ENCODE assay signal across 24 mouse cellular contexts in genomic region chr13:13703476-13703875, GRCm38 (mm10).
DNase-seq lines count a peak whose midpoint lies in the region; ATAC-seq and TF ChIP-seq lines count a peak whose summit lies in the region.
"Had no signal": no experiment of that assay in that cellular context is flagged by ENCODE, and none has a peak within 500 bp of the region (broad histone marks: within the 10 kb centered on the region; RNA-seq: fewer than 3 reads in every experiment).

No protein-coding gene starts in this region.

- no peak overlapping the region for H3K4me3 ChIP-seq in forebrain, embryonic 14.5 days (ENCODE audit: low read depth, low read length)
- no peak overlapping the region for H3K4me3 ChIP-seq in forebrain, embryonic 12.5 days (replicated peaks)
- H3K4me3 ChIP-seq: heart, embryonic 15.5 days; limb, embryonic 10.5 days; midbrain, embryonic 13.5 days; neural tube, embryonic 12.5 days had no signal

- no peak for TF ChIP-seq POLR2A in brain, embryonic 14.5 days (IDR thresholded peaks at IDR 0.05; ENCODE audit: borderline replicate concordance, extremely low read depth, insufficient read depth, insufficient read length, poor library complexity, severe bottlenecking)

- H3K36me3 ChIP-seq in forebrain, embryonic 14.5 days (ENCODE audit: control insufficient read depth, insufficient read depth, low read length) = peaks cover 7% of the 10 kb centered on the region; the same call in 1 of the 2 replicates
- peaks cover 3% of the 10 kb centered on the region; the same call in 1 of the 2 replicates for H3K36me3 ChIP-seq in forebrain, embryonic 12.5 days (replicated peaks)
- H3K36me3 ChIP-seq: limb, embryonic 10.5 days had no signal

- TF ChIP-seq CTCF in brain, embryonic 14.5 days (IDR thresholded peaks at IDR 0.05; ENCODE audit: borderline replicate concordance, extremely low read depth, insufficient read depth, insufficient read length) = no peak

- no peaks in the 10 kb centered on the region for H3K9me3 ChIP-seq in forebrain, embryonic 14.5 days (replicated peaks; ENCODE audit: control insufficient read depth, low read length)
- no peaks in the 10 kb centered on the region for H3K9me3 ChIP-seq in forebrain, embryonic 12.5 days
- H3K9me3 ChIP-seq: heart, embryonic 15.5 days; limb, embryonic 10.5 days; midbrain, embryonic 13.5 days; neural tube, embryonic 12.5 days had no signal

- no peak overlapping the region for H3K27ac ChIP-seq in forebrain, embryonic 14.5 days (ENCODE audit: low read depth, low read length)
- no peak overlapping the region for H3K27ac ChIP-seq in forebrain, embryonic 12.5 days
- H3K27ac ChIP-seq: heart, embryonic 15.5 days; limb, embryonic 10.5 days; midbrain, embryonic 13.5 days; neural tube, embryonic 12.5 days had no signal

- H3K4me2 ChIP-seq in forebrain, embryonic 14.5 days (ENCODE audit: low read length) = no peak overlapping the region
- no peak overlapping the region for H3K4me2 ChIP-seq in forebrain, embryonic 12.5 days
- H3K4me2 ChIP-seq: heart, embryonic 15.5 days; midbrain, embryonic 13.5 days; neural tube, embryonic 12.5 days had no signal

- no peaks in the 10 kb centered on the region for H3K27me3 ChIP-seq in forebrain, embryonic 14.5 days (replicated peaks; ENCODE audit: control insufficient read depth, insufficient read depth, low read length)
- no peaks in the 10 kb centered on the region for H3K27me3 ChIP-seq in forebrain, embryonic 12.5 days
- H3K27me3 ChIP-seq: heart, embryonic 15.5 days; midbrain, embryonic 13.5 days; neural tube, embryonic 12.5 days had no signal

- DNase-seq in forebrain, embryonic 14.5 days (ENCODE audit: low spot score) = peak; percentile 35
- peak; percentile 28 for DNase-seq in left cerebral cortex, adult 11 months (ENCODE audit: low spot score)
- no peak for DNase-seq in left cerebral cortex, postnatal 4 days
- DNase-seq in brain, embryonic 14.5 days (ENCODE audit: low read depth) = peak; percentile 14
- peak; percentile 71 for DNase-seq in layer of hippocampus, adult 9-11 months
- no peak for DNase-seq in heart, postnatal 10 days
- DNase-seq: adrenal gland, postnatal 14 days; cerebellum, postnatal 25 days; embryo, embryonic 11 days; gastrocnemius, postnatal 36 days; kidney, postnatal 36 days; liver, postnatal 0 days; lung, postnatal 10 days; thymus, postnatal 36 days had no signal

- no peak overlapping the region for H3K9ac ChIP-seq in forebrain, embryonic 14.5 days (ENCODE audit: low read length)
- H3K9ac ChIP-seq in forebrain, embryonic 12.5 days = no peak overlapping the region
- H3K9ac ChIP-seq: heart, embryonic 15.5 days; liver, postnatal 0 days; midbrain, embryonic 13.5 days; neural tube, embryonic 12.5 days had no signal

- WGBS in forebrain, embryonic 14.5 days = 79% methylated on average over 5 of the region's 5 CpGs
- 89% methylated on average over 5 of the region's 5 CpGs for WGBS in forebrain, embryonic 12.5 days

- intact Hi-C loops in left cerebral cortex, postnatal 4 days (cut with DNase I) = no loop called here
- intact Hi-C loops in heart, postnatal 10 days (cut with DNase I) = no loop called here

- H3K4me1 ChIP-seq in forebrain, embryonic 14.5 days (ENCODE audit: control insufficient read depth, insufficient read depth, low read length) = no peaks in the 10 kb centered on the region
- H3K4me1 ChIP-seq in forebrain, embryonic 12.5 days = peaks cover 4% of the 10 kb centered on the region; the same call in 1 of the 2 replicates
- H3K4me1 ChIP-seq: heart, embryonic 15.5 days; limb, embryonic 10.5 days; neural tube, embryonic 12.5 days had no signal

- ATAC-seq in forebrain, embryonic 14.5 days = no peak
- ATAC-seq in forebrain, embryonic 12.5 days (ENCODE audit: low FRiP score) = no peak
- ATAC-seq in erythroid progenitor cell, adult 5-6 weeks (replicated peaks; ENCODE audit: low FRiP score, poor library complexity, severe bottlenecking) = no peak
- ATAC-seq: activated CD4-positive, CD25-positive, alpha-beta regulatory T cell, adult 4 months; CD4-positive, CD25-positive, alpha-beta regulatory T cell, adult 4 months; hindbrain, embryonic 16.5 days; intestine, embryonic 16.5 days; liver, postnatal 0 days; midbrain, embryonic 13.5 days had no signal

Comparison
In these comparisons a context has a peak if more than half of its experiments do, and no peak if none do; other contexts are left out.
1. DNase-seq: peak in forebrain, embryonic 14.5 days (single experiment), left cerebral cortex, adult 11 months (single experiment), brain, embryonic 14.5 days (single experiment) and layer of hippocampus, adult 9-11 months (single experiment); none in left cerebral cortex, postnatal 4 days (single experiment) and heart, postnatal 10 days (0 of 2).